Mouse (Mus musculus) forebrain, embryonic 12.5 days (tissue): ENCODE data around the gene Klhl32. TPM values are rescaled to one million over a fixed set of nuclear protein-coding genes. Genes with fewer than 3 reads are reported as not detected.
"Not testable (repeated sequence)": the region's sequence is repeated elsewhere in the genome, so short reads cannot be mapped to it uniquely, and the experiment has no call there.

Experiments
- ATAC-seq: fragments of 200-750 bp; cut with Nextera tagmentation; 2 replicates; pipeline ENCODE4 v1.8.0; 2017; ENCODE audit warnings: moderate TSS enrichment; ENCODE audit not compliant: low FRiP score
- H3K27ac ChIP-seq: fragments of 300-500 bp; sonication (generic); 2 replicates; pipeline ENCODE4 v1.5.1; 2016; ENCODE audit warnings: mild to moderate bottlenecking
- H3K27me3 ChIP-seq: fragments of 300-500 bp; sonication (generic); 2 replicates; pipeline ENCODE4 v1.6.1; 2016; ENCODE audit warnings: mild to moderate bottlenecking
- H3K36me3 ChIP-seq: fragments of 300-500 bp; sonication (generic); replicated peaks from 2 replicates; pipeline ENCODE4 v1.6.1; 2016; ENCODE audit warnings: mild to moderate bottlenecking
- H3K4me1 ChIP-seq: fragments of 300-500 bp; sonication (generic); 2 replicates; pipeline ENCODE4 v1.6.1; 2016
- H3K4me2 ChIP-seq: fragments of 300-500 bp; sonication (generic); 2 replicates; pipeline ENCODE4 v1.6.1; 2016; ENCODE audit warnings: mild to moderate bottlenecking, moderate library complexity
- H3K4me3 ChIP-seq: fragments of 300-500 bp; sonication (generic); replicated peaks from 2 replicates; pipeline ENCODE4 v1.5.1; 2016; ENCODE audit warnings: mild to moderate bottlenecking
- H3K9ac ChIP-seq: fragments of 300-500 bp; sonication (generic); 2 replicates; pipeline ENCODE4 v1.6.1; 2016; ENCODE audit warnings: mild to moderate bottlenecking
- H3K9me3 ChIP-seq: fragments of 300-500 bp; sonication (generic); 2 replicates; pipeline ENCODE4 v1.6.1; 2016
- WGBS: fragments of 180-500 bp; shearing (Covaris S2); methylation state at CpG from one replicate; pipeline ENCODE4 v1.1.7; 2016; 5-methylcytosine and 5-hydroxymethylcytosine counted together
- polyA plus RNA-seq: library from polyadenylated mRNA; unstranded; fragments of >200 nt; fragmentation: Nextera tagmentation; extraction: Ambion mirVana; gene quantifications from 2 replicates; pipeline ENCODE4 v1.2.1, GENCODE M21; 2016

The Klhl32 gene
- polyA plus RNA-seq = 10.5 and 11.6 TPM in 2 replicates

- peak within 1 kb of the TSS; percentile 60 for H3K4me3 ChIP-seq
- WGBS = under 1% methylated on average over 63 of the region's 63 CpGs
- peak within 1 kb of the TSS; percentile 74 for H3K9ac ChIP-seq
- H3K27ac ChIP-seq = peak within 1 kb of the TSS; percentile 90
- H3K9me3 ChIP-seq = no peaks in the 10 kb centered on the region
- peak within 1 kb of the TSS; percentile 79 for H3K4me2 ChIP-seq
- no peaks in the 10 kb centered on the region for H3K27me3 ChIP-seq
- H3K4me1 ChIP-seq = peaks cover 15% of the 10 kb centered on the region
- no peaks in the 10 kb centered on the region for H3K36me3 ChIP-seq
- ATAC-seq = peak; percentile 96
Observed at GRCm38 (mm10) chr4:24850401-24851325, at the start of gene Klhl32. Gene Klhl32 (minus strand): TSS chr4:24851124.

GRCm38 (mm10) chr4:24899146-24899545, 48.2 kb upstream of the Klhl32 start:
- Histone ChIP-seq H3K27ac (no peak overlapping the region), H3K9ac (peak overlapping the region; percentile 74; the same call in 1 of the 2 replicates), H3K27me3 (no peaks in the 10 kb centered on the region), H3K4me1 (peaks cover 8% of the 10 kb centered on the region), H3K4me2 (peak overlapping the region; percentile 69), H3K36me3 (peaks cover 30% of the 10 kb centered on the region), H3K9me3 (no peaks in the 10 kb centered on the region), H3K4me3 (peak overlapping the region; percentile 75)
- WGBS = 46% methylated on average over 4 of the region's 4 CpGs
- no peak for ATAC-seq

GRCm38 (mm10) chr4:24898636-24899035, 47.7 kb upstream of the Klhl32 start:
- peak overlapping the region; percentile 69 for H3K4me2 ChIP-seq
- no peak for ATAC-seq
- peaks cover 27% of the 10 kb centered on the region for H3K36me3 ChIP-seq

GRCm38 (mm10) chr4:24897851-24898515, 47.1 kb upstream of the Klhl32 start, which contains the start of gene Ndufaf4:
Gene Ndufaf4 (plus strand): TSS chr4:24898083.
- Histone ChIP-seq H3K27me3 (no peaks in the 10 kb centered on the region), H3K36me3 (peaks cover 21% of the 10 kb centered on the region), H3K27ac (no peak within 1 kb of the TSS), H3K4me1 (peaks cover 8% of the 10 kb centered on the region), H3K9ac (peak within 1 kb of the TSS; percentile 74), H3K4me2 (peak within 1 kb of the TSS; percentile 69), H3K4me3 (peak within 1 kb of the TSS; percentile 75), H3K9me3 (no peaks in the 10 kb centered on the region)
- WGBS = under 1% methylated on average over 58 of the region's 58 CpGs
- ATAC-seq = peak; percentile 98

More at GRCm38 (mm10) chr4:24898636-24899035, 47.7 kb upstream of the Klhl32 start:
- Histone ChIP-seq H3K27me3 (no peaks in the 10 kb centered on the region), H3K9ac (peak overlapping the region; percentile 74), H3K4me1 (peaks cover 8% of the 10 kb centered on the region), H3K27ac (no peak overlapping the region), H3K9me3 (no peaks in the 10 kb centered on the region), H3K4me3 (peak overlapping the region; percentile 75)
- 26% methylated on average over 8 of the region's 8 CpGs for WGBS

GRCm38 (mm10) chr4:24897351-24897750, 46.4 kb upstream of the Klhl32 start:
- Histone ChIP-seq H3K4me1 (peaks cover 8% of the 10 kb centered on the region), H3K36me3 (peaks cover 17% of the 10 kb centered on the region), H3K4me3 (peak overlapping the region; percentile 75), H3K9me3 (no peaks in the 10 kb centered on the region), H3K9ac (peak overlapping the region; percentile 74), H3K27me3 (no peaks in the 10 kb centered on the region), H3K27ac (no peak overlapping the region), H3K4me2 (peak overlapping the region; percentile 69)
- WGBS = 24% methylated on average over 7 of the region's 7 CpGs
- peak; percentile 27; the same call in 1 of the 2 replicates for ATAC-seq

GRCm38 (mm10) chr4:24896829-24897228, 45.9 kb upstream of the Klhl32 start:
- no peaks in the 10 kb centered on the region for H3K27me3 ChIP-seq
- H3K9me3 ChIP-seq = no peaks in the 10 kb centered on the region
- H3K9ac ChIP-seq = no peak overlapping the region
- H3K4me1 ChIP-seq = peaks cover 8% of the 10 kb centered on the region
- no peak overlapping the region for H3K27ac ChIP-seq
- peak overlapping the region; percentile 69; the same call in 1 of the 2 replicates for H3K4me2 ChIP-seq
- H3K4me3 ChIP-seq = no peak overlapping the region
- peaks cover 14% of the 10 kb centered on the region for H3K36me3 ChIP-seq
- WGBS = 0% methylated on average over 1 of the region's 1 CpGs
- ATAC-seq = no peak

GRCm38 (mm10) chr4:24894625-24895024, 43.7 kb upstream of the Klhl32 start:
- Histone ChIP-seq H3K4me1 (peaks cover 8% of the 10 kb centered on the region), H3K9me3 (no peaks in the 10 kb centered on the region), H3K4me3 (no peak overlapping the region), H3K4me2 (no peak overlapping the region), H3K36me3 (no peaks in the 10 kb centered on the region), H3K27me3 (no peaks in the 10 kb centered on the region), H3K9ac (no peak overlapping the region), H3K27ac (no peak overlapping the region)
- ATAC-seq = no peak
- 83% methylated on average over 4 of the region's 4 CpGs for WGBS

GRCm38 (mm10) chr4:24892293-24892692, 41.4 kb upstream of the Klhl32 start:
- H3K4me3 ChIP-seq, H3K27ac ChIP-seq, H3K9ac ChIP-seq, H3K9me3 ChIP-seq, H3K4me2 ChIP-seq, ATAC-seq, H3K27me3 ChIP-seq, H3K4me1 ChIP-seq, H3K36me3 ChIP-seq: not testable (repeated sequence)
- 61% methylated on average over 2 of the region's 2 CpGs for WGBS

GRCm38 (mm10) chr4:24889386-24889785, 38.5 kb upstream of the Klhl32 start:
- H3K36me3 ChIP-seq, H3K27me3 ChIP-seq, H3K4me2 ChIP-seq, H3K27ac ChIP-seq, H3K4me1 ChIP-seq, H3K9ac ChIP-seq, H3K4me3 ChIP-seq, H3K9me3 ChIP-seq, ATAC-seq: not testable (repeated sequence)
- 31% methylated on average over 2 of the region's 2 CpGs for WGBS

GRCm38 (mm10) chr4:24869230-24869629, 18.3 kb upstream of the Klhl32 start:
- Histone ChIP-seq H3K4me1 (no peaks in the 10 kb centered on the region), H3K4me2 (no peak overlapping the region), H3K9ac (no peak overlapping the region), H3K9me3 (no peaks in the 10 kb centered on the region), H3K27ac (no peak overlapping the region), H3K4me3 (no peak overlapping the region), H3K27me3 (no peaks in the 10 kb centered on the region), H3K36me3 (no peaks in the 10 kb centered on the region)
- ATAC-seq = no peak
- WGBS = 80% methylated on average over 4 of the region's 4 CpGs

GRCm38 (mm10) chr4:24865691-24866090, 14.8 kb upstream of the Klhl32 start:
- no peak overlapping the region for H3K27ac ChIP-seq
- no peak overlapping the region for H3K4me3 ChIP-seq
- no peaks in the 10 kb centered on the region for H3K4me1 ChIP-seq
- no peak overlapping the region for H3K4me2 ChIP-seq
- WGBS = 57% methylated on average over 6 of the region's 6 CpGs
- no peaks in the 10 kb centered on the region for H3K27me3 ChIP-seq
- H3K9me3 ChIP-seq = no peaks in the 10 kb centered on the region
- H3K36me3 ChIP-seq = no peaks in the 10 kb centered on the region
- H3K9ac ChIP-seq = no peak overlapping the region
- no peak for ATAC-seq

GRCm38 (mm10) chr4:24847406-24847805, 3.5 kb downstream of the Klhl32 start:
- 60% methylated on average over 2 of the region's 2 CpGs for WGBS

More at GRCm38 (mm10) chr4:24847406-24847805, 3.5 kb downstream of the Klhl32 start:
- ATAC-seq = no peak
- Histone ChIP-seq H3K36me3 (no peaks in the 10 kb centered on the region), H3K4me1 (peaks cover 15% of the 10 kb centered on the region), H3K4me3 (no peak overlapping the region), H3K27me3 (no peaks in the 10 kb centered on the region), H3K9me3 (no peaks in the 10 kb centered on the region), H3K27ac (no peak overlapping the region), H3K4me2 (no peak overlapping the region), H3K9ac (no peak overlapping the region)
